Mouse (Mus musculus) cerebellum, adult 2 months (tissue): ENCODE measurements around the gene Tmem52. TPM values are rescaled to one million over a fixed set of nuclear protein-coding genes. Genes with fewer than 3 reads are reported as not detected.

Experiments used
- DNase-seq, 2 experiments: peaks; one replicate each; pipeline ENCODE4 v3.0.0; 2021
- H3K27ac ChIP-seq: fragments of 200-500 bp; 2 replicates; pipeline ENCODE4 v1.5.1; 2012; ENCODE audit warnings: low read length, control low read depth, inconsistent platforms; ENCODE audit not compliant: insufficient read depth
- H3K27me3 ChIP-seq: fragments of 200-500 bp; 2 replicates; pipeline ENCODE4 v1.6.1; 2012; ENCODE audit warnings: inconsistent platforms, mild to moderate bottlenecking, low read length, moderate library complexity; ENCODE audit not compliant: control insufficient read depth, insufficient read depth
- H3K4me1 ChIP-seq: fragments of 200-500 bp; 2 replicates; pipeline ENCODE4 v1.6.1; 2011; ENCODE audit warnings: low read length; ENCODE audit not compliant: control insufficient read depth, insufficient read depth
- H3K4me3 ChIP-seq: fragments of 200-500 bp; replicated peaks from 2 replicates; pipeline ENCODE3; 2011; ENCODE audit warnings: mild to moderate bottlenecking, low read depth, low read length, control low read depth; ENCODE audit not compliant: insufficient read depth
- CTCF ChIP-seq: fragments of 200-500 bp; IDR thresholded peaks from 2 replicates; pipeline ENCODE4 v1.5.1; 2011; ENCODE audit warnings: low read depth, mild to moderate bottlenecking, control low read depth, low read length, moderate library complexity, borderline replicate concordance; ENCODE audit not compliant: insufficient read depth
- POLR2A ChIP-seq: fragments of 200-500 bp; IDR thresholded peaks from 2 replicates; pipeline ENCODE4 v1.6.1; 2011; ENCODE audit warnings: low read length, control low read depth, borderline replicate concordance; ENCODE audit not compliant: insufficient read depth
- WGBS: fragments of 180-500 bp; shearing (Covaris S2); methylation state at CpG from one replicate; pipeline ENCODE4 v1.1.7; 2018; 5-methylcytosine and 5-hydroxymethylcytosine counted together
- polyA plus RNA-seq: library from polyadenylated mRNA; depleted of rRNA; stranded (reverse); fragments of >200 nt; gene quantifications from 2 replicates; pipeline ENCODE4 v1.2.3, GENCODE M21; 2012

The Tmem52 gene
- polyA plus RNA-seq, 1 experiment, result 9.4 TPM

DNA sequence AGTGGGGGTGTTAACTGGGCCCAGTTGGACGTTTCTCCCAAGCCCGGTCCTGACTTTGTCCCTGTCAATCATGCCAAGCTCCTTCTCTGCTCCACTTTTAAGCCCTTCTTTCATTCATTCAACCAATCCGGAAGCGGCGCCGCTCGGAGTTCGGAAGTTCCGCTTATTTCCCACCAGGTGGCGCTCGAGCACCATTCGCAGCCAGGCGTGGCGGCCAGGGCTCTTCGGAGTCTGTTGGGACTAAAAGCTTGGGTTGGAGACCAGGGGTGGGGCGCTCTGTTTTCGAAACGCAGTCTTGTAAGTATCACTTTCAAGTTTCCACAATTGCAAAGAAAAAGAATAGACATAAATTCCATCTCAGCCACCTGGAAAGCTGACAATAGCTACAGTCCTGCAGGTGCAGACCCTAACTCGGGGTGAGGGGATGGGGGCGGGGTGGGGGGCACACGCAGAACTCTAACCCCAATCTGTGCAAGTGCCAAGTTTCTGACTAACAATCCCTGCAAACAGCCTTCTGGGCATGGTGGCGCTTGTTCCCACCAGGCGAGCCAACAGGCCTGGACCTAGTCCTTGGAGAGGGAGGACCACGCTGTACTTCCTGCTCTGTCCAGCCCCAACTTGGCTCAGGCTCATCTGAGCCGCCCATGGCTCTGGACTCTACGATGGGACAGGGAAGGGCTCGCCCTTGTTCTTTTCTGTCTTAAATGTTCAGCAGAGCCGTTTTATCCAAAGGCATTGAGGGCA, 12.6 kb downstream of the Tmem52 start:
- Histone ChIP-seq H3K4me1 (no peaks in the 10 kb centered on the region), H3K27me3 (no peaks in the 10 kb centered on the region), H3K4me3 (no peak overlapping the region), H3K27ac (no peak overlapping the region)
- no peak for TF ChIP-seq POLR2A
- peak; percentile 93 for TF ChIP-seq CTCF
- 11% methylated on average over 28 of the region's 28 CpGs for whole genome bisulfite sequencing
- DNase-seq, result peak; percentile 74 to 82

DNA sequence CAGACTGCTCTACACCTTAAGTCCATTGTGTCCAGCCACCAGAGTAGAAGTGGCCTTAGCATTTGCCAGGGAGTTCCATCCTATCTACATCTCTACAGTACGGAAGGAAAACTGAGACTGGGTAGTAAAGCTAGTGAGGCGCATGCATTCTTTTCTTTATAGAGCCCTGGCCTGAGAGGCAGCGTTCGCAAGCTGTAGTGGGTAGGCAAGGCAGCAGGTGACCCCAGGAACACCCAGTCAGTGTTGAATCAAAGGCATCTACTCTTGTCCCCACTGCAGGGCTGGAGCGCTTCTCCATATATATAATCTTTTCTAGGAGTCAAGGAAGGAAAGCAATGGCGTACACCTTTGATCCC, 13.2 kb downstream of the Tmem52 start:
- no peaks in the 10 kb centered on the region for H3K27me3 ChIP-seq
- DNase-seq, result no peak
- WGBS, result 92% methylated on average over 6 of the region's 6 CpGs
- TF ChIP-seq CTCF (no peak), POLR2A (no peak)
- no peak overlapping the region for H3K27ac ChIP-seq
- no peak overlapping the region for H3K4me3 ChIP-seq
- no peaks in the 10 kb centered on the region for H3K4me1 ChIP-seq

DNA sequence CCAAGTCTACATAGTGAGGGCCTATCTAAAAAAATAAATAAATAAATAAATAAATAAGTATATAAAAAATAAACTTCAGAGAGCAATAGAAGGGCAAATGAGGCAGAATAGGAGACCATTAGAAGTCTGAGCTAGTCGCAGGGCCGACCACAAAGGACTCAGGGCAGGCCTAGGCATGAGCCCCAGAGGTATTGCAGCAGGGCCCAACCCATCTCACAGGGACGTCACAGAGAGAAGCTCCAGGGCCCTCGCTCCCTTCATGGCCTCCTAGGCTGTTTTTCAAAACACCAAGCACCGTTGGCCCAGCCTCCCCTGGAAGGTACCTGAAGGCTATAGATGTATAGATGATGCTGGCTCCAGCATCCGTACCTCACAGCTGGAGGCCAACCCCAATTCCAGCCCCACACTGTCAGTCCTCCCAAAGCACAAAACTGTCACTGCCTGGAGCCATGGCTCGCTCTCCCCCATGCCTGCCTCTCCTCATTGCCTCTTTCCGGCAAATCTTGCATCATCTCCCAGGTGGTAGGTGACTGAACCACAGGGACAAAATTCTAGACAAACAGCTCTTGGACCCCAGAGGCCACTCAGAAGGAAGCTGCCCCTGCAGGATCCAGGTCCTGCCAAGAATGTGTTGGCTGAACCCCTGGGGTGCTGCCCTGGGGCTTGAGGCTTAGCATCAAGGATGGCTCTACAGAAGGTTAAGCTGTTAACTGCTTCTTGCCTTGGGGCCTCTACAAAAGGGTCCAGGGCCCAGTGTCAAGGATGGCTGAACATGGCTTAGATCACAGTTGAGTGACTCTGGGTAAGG, 14.0 kb downstream of the Tmem52 start:
- 74% methylated on average over 8 of the region's 8 CpGs for WGBS

DNA sequence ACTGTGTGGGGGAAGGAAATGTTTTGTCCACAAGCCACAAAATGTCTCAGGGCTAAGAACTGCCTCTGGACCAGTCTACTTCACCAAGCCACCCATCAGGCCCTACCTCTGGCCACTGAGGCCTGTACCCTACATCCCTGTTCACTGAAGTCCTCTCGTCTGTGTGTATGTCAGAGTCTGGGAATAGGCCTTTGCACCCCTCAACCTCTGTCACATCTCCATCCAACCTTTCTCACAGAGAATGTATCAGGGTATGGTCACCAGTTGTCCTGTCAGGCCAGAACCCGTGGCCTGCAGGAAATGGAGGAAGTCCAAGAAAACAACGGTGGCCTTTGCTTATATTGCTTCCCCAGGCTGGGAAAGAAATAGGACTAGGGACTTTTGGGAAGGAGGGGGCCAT, 16.6 kb downstream of the Tmem52 start:
- no peaks in the 10 kb centered on the region for H3K27me3 ChIP-seq
- H3K27ac ChIP-seq, result no peak overlapping the region
- DNase-seq, result no peak
- 81% methylated on average over 3 of the region's 3 CpGs for WGBS
- 0 out of 2 replicates have a peak, but pooled peaks cover 3% of the 10 kb centered on the region for H3K4me1 ChIP-seq
- no peak overlapping the region for H3K4me3 ChIP-seq
- TF ChIP-seq POLR2A (no peak), CTCF (no peak)

More for the DNA sequence above, 14.0 kb downstream of the Tmem52 start:
- Histone ChIP-seq H3K27me3 (no peaks in the 10 kb centered on the region), H3K4me1 (no peaks in the 10 kb centered on the region), H3K27ac (no peak overlapping the region), H3K4me3 (no peak overlapping the region)
- no peak for TF ChIP-seq CTCF
- no peak for TF ChIP-seq POLR2A
- no peak for DNase-seq

DNA sequence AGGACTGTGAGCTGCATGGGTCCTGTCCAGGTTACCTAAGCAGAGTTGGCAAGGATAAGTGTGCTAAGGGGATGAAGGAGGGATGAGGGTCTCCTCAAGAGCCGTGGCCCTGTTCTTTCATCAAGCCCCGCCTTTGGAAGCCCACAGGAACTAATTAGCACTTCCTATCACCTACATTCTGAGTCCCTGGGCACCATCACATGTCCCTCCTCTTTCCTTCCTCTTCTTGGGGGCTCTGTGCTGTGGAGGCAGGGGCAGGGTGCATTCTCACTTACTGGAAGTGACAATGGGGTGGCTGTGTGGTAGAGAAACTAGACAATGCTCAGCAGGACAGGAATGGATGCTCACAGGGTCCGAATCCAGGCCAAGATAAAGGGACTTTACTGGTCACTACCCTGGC, 18.8 kb downstream of the Tmem52 start:
- WGBS, result 55% methylated on average over 3 of the region's 3 CpGs
- TF ChIP-seq POLR2A, result no peak
- TF ChIP-seq CTCF, result no peak
- no peak overlapping the region for H3K27ac ChIP-seq

DNA sequence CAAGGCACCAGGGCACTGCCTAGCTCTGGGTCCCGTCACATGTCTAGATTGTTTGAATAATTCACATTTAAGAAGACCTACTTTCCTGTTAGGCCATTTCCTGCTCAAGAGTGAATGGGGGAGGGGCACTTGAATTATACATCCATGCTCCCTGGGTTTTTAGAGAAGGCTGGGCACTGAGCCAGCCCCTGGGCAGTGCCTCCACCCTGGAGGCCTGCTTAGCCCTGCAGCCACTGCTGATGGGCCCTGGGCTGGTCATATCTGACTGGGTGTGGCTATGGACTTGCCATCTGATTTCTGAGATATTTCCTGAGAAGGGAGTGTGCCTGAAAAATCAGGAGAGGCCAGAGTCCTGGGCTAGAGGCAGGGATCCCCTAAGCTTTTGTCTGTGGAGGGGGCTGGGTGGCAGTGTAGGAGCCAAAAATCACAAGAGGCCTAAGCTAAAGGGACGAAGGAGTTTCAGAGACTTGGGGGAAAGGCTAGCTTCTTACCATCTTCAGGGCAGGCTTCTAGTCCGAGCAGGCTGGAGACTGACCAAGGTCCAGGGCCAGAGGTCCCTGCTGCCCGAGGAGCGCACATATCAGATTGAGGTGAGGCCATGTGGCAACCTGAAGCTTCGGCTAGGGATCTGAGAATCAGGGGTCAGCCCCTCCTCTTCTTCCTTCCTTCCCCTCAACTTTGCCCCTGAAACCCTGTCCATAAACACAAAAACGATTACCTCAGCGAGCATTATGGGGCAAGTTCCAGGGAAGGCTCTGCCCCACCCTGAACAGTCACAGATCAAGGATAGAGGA, 19.5 kb downstream of the Tmem52 start:
- Histone ChIP-seq H3K4me1 (0 out of 2 replicates have a peak, but pooled peaks cover 4% of the 10 kb centered on the region), H3K27me3 (no peaks in the 10 kb centered on the region), H3K27ac (no peak overlapping the region), H3K4me3 (no peak overlapping the region)
- 81% methylated on average over 8 of the region's 8 CpGs for WGBS
- peak in 1 of 2 experiments; percentile 41 for DNase-seq
- TF ChIP-seq POLR2A, result no peak
- no peak for TF ChIP-seq CTCF

More for the DNA sequence above, 18.8 kb downstream of the Tmem52 start:
- DNase-seq, result no peak
- Histone ChIP-seq H3K27me3 (no peaks in the 10 kb centered on the region), H3K4me1 (0 out of 2 replicates have a peak, but pooled peaks cover 4% of the 10 kb centered on the region), H3K4me3 (no peak overlapping the region)

DNA sequence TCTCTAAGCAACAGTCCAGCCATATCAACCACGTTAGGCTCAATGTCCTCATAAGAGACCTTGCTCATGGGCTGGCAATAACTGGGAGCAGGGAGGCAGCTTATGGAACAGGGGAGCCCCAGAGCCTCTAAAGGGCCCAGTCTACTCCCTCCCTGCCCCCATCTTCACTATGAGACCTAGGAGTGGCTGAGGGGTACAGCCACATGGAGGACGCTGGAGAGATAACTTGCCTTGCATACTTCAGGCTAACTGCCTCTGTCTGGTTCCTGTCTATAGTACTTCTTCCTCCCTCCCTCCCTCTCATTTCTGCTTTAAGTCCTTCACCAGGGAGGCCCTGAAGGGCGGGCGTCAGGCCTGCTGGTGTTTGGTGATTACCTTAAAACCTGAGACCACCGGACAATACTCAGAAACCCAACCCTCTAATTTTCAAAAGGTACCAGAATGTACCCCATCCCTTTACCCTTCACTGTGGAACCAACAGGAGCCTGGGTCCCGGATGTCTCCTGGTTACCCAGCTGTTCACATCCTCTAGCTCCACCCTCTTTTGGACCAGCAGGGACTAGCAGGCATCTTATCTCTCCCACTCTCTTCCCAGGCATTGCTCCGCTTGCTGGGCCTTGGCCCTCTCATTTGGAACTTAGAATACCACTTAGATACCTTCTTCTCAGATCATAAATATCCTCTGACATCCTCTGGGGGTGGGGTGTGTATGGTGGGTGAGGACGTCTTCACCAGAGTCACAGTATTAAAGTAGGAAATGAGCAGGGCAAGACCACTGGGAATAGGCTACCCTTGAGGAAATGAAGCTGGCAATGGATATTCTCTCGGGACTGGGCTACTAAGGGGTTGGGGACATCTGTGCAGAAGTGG, 20.4 kb downstream of the Tmem52 start:
- H3K4me3 ChIP-seq, result no peak overlapping the region
- TF ChIP-seq POLR2A (no peak), CTCF (no peak)
- DNase-seq, result no peak
- no peaks in the 10 kb centered on the region for H3K27me3 ChIP-seq
- WGBS, result 84% methylated on average over 9 of the region's 9 CpGs
- no peak overlapping the region for H3K27ac ChIP-seq
- H3K4me1 ChIP-seq, result 0 out of 2 replicates have a peak, but pooled peaks cover 4% of the 10 kb centered on the region
